Mouse (Mus musculus) ES-E14 (cell line): ENCODE data around the gene Iqgap3. TPM values are rescaled to one million over a fixed set of nuclear protein-coding genes. Genes with fewer than 3 reads are reported as not detected.

Experiments used
- DNase-seq: peaks from one replicate; pipeline ENCODE4 v3.0.0-alpha.2; 2013; ENCODE audit warnings: low read depth, low spot score
- H3K27ac ChIP-seq: 2 replicates; pipeline ENCODE4 v1.5.1; 2012; ENCODE audit warnings: low read depth, mild to moderate bottlenecking, low read length, moderate library complexity, mixed read lengths; ENCODE audit not compliant: poor library complexity, insufficient read depth, severe bottlenecking
- H3K36me3 ChIP-seq: 2 replicates; pipeline ENCODE4 v1.6.1; 2012; ENCODE audit warnings: mild to moderate bottlenecking, low read length, moderate library complexity, mixed read lengths; ENCODE audit not compliant: control insufficient read depth, poor library complexity, insufficient read depth, severe bottlenecking
- H3K4me1 ChIP-seq, 2 experiments: fragments of 150-350 bp in 1 of 2; sonication (generic) in 1 of 2; 2 replicates each; pipeline ENCODE4 v1.6.1; 2012; ENCODE audit warnings: low read length in 2 of 2, mild to moderate bottlenecking in 1 of 2, mixed read lengths in 1 of 2; ENCODE audit not compliant: control insufficient read depth in 2 of 2, insufficient read depth in 2 of 2, poor library complexity in 1 of 2
- H3K4me3 ChIP-seq, 2 experiments: fragments of 150-350 bp in 1 of 2; sonication (generic) in 1 of 2; 2 replicates each; pipeline ENCODE4 v1.5.1; 2012; ENCODE audit warnings: low read length in 2 of 2, low read depth in 1 of 2, mild to moderate bottlenecking in 1 of 2, mixed read lengths in 1 of 2; ENCODE audit not compliant: insufficient read depth in 1 of 2, poor library complexity in 1 of 2, severe bottlenecking in 1 of 2
- H3K9ac ChIP-seq: 2 replicates; pipeline ENCODE4 v1.6.1; 2012; ENCODE audit warnings: low read depth, mild to moderate bottlenecking, low read length, mixed read lengths; ENCODE audit not compliant: poor library complexity, insufficient read depth, severe bottlenecking
- H3K9me3 ChIP-seq: fragments of 150-350 bp; sonication (generic); 2 replicates; pipeline ENCODE4 v1.6.1; 2012; ENCODE audit warnings: low read depth, mild to moderate bottlenecking, low read length; ENCODE audit not compliant: control insufficient read depth, insufficient read depth
- CHD2 ChIP-seq: IDR thresholded peaks from 2 replicates; pipeline ENCODE4 v1.6.1; 2014; ENCODE audit warnings: mild to moderate bottlenecking, low read depth, low read length, inconsistent platforms
- HCFC1 ChIP-seq: IDR thresholded peaks from 2 replicates; pipeline ENCODE4 v1.6.1; 2012; ENCODE audit warnings: low read length, inconsistent platforms, borderline replicate concordance; ENCODE audit not compliant: insufficient read depth
- MAFK ChIP-seq: IDR thresholded peaks from 2 replicates; pipeline ENCODE4 v1.6.1; 2014; ENCODE audit warnings: mild to moderate bottlenecking, low read depth, low read length, inconsistent platforms; ENCODE audit not compliant: insufficient read depth
- ZC3H11A ChIP-seq: IDR thresholded peaks from 2 replicates; pipeline ENCODE4 v1.6.1; 2012; ENCODE audit warnings: low read depth, mild to moderate bottlenecking, inconsistent platforms, low read length, borderline replicate concordance
- ZNF384 ChIP-seq: IDR thresholded peaks from 2 replicates; pipeline ENCODE4 v1.6.1; 2012; ENCODE audit warnings: low read depth, low read length, inconsistent platforms
- in situ Hi-C, 2 experiments: fragments of 600-800 bp; cut with MboI; formaldehyde crosslinking; loops; one replicate each; pipeline ENCODE4 v1.15.1; 2025; ENCODE audit warnings: low sequenced_read_pairs in 2 of 2, inconsistent platforms in 1 of 2; ENCODE audit not compliant: unreplicated experiment in 2 of 2
- total RNA-seq: library from RNA; depleted of rRNA; stranded (reverse); fragments of 300-350 nt; gene quantifications from 2 replicates; pipeline ENCODE4 v1.2.3, GENCODE M21; 2012

Iqgap3 gene
- total RNA-seq, 1 experiment, result 60.3 TPM

- no peak within 1 kb of the TSS for H3K4me3 ChIP-seq
- peaks cover 0 to 2% of the 10 kb centered on the region in 2 experiments; a peak in 1 of 4 replicates for H3K4me1 ChIP-seq
- in situ Hi-C loops, result no loop called here
- H3K9me3 ChIP-seq, result no peaks in the 10 kb centered on the region
- TF ChIP-seq ZNF384, result no peak
- TF ChIP-seq MAFK, result no peak
- TF ChIP-seq HCFC1, result no peak
- TF ChIP-seq CHD2, result no peak
- no peak for TF ChIP-seq ZC3H11A
- DNase-seq, result no peak
- no peak within 1 kb of the TSS for H3K27ac ChIP-seq
- no peak within 1 kb of the TSS for H3K9ac ChIP-seq
- no peaks in the 10 kb centered on the region for H3K36me3 ChIP-seq
Observed at GRCm38 (mm10) chr3:88078204-88078603, 3.6 kb upstream of the Iqgap3 start, which contains the start of gene Ttc24. TSS of gene Ttc24 (minus strand) at chr3:88078304.

GRCm38 (mm10) chr3:88082224-88082618 lies 450 bp downstream of the Iqgap3 start:
- Histone ChIP-seq H3K9ac (peak overlapping the region; percentile 86), H3K9me3 (no peaks in the 10 kb centered on the region), H3K36me3 (peaks cover 10% of the 10 kb centered on the region), H3K27ac (peak overlapping the region; percentile 34; the same call in 1 of the 2 replicates), H3K4me3 (peak overlapping the region; percentile 83 to 88), H3K4me1 (peaks cover 0 to 3% of the 10 kb centered on the region in 2 experiments; a peak in 1 of 4 replicates)
- no peak for TF ChIP-seq MAFK
- no peak for TF ChIP-seq ZC3H11A
- no peak for TF ChIP-seq ZNF384
- in situ Hi-C loops, result no loop called here
- no peak for DNase-seq

GRCm38 (mm10) chr3:88082663-88083062 lies 892 bp downstream of the Iqgap3 start:
- Histone ChIP-seq H3K27ac (no peak overlapping the region; the same call in 1 of the 2 replicates), H3K4me1 (peaks cover 0 to 3% of the 10 kb centered on the region in 2 experiments; a peak in 1 of 4 replicates), H3K4me3 (peak overlapping the region; percentile 83 to 88), H3K9ac (peak overlapping the region; percentile 24; the same call in 1 of the 2 replicates), H3K36me3 (peaks cover 11% of the 10 kb centered on the region), H3K9me3 (no peaks in the 10 kb centered on the region)
- in situ Hi-C loops, result no loop called here
- no peak for TF ChIP-seq HCFC1
- TF ChIP-seq ZC3H11A, result no peak
- no peak for TF ChIP-seq CHD2
- no peak for DNase-seq

GRCm38 (mm10) chr3:88084001-88084400 lies 2.2 kb downstream of the Iqgap3 start:
- DNase-seq, result no peak
- H3K9me3 ChIP-seq, result no peaks in the 10 kb centered on the region
- in situ Hi-C loops, result no loop called here
- TF ChIP-seq ZNF384 (peak; percentile 64; the same call in 1 of the 2 replicates), HCFC1 (no peak), MAFK (no peak), ZC3H11A (no peak)
- H3K27ac ChIP-seq, result no peak overlapping the region
- H3K4me1 ChIP-seq, result peaks cover 0 to 3% of the 10 kb centered on the region in 2 experiments; a peak in 1 of 4 replicates
- H3K9ac ChIP-seq, result no peak overlapping the region
- H3K36me3 ChIP-seq, result peaks cover 18% of the 10 kb centered on the region
- no peak overlapping the region for H3K4me3 ChIP-seq

- TF ChIP-seq ZNF384, result no peak
- TF ChIP-seq ZC3H11A, result no peak
- no peak for DNase-seq
- H3K4me1 ChIP-seq, result peaks cover 0 to 3% of the 10 kb centered on the region in 2 experiments; a peak in 1 of 4 replicates
- in situ Hi-C loops, result no loop called here
- no peak overlapping the region for H3K4me3 ChIP-seq
- H3K9ac ChIP-seq, result no peak overlapping the region
- no peak overlapping the region for H3K27ac ChIP-seq
- no peaks in the 10 kb centered on the region for H3K9me3 ChIP-seq
- peaks cover 33% of the 10 kb centered on the region for H3K36me3 ChIP-seq
Observed at GRCm38 (mm10) chr3:88085459-88085858, 3.7 kb downstream of the Iqgap3 start.
